Mouse (Mus musculus) erythroblast, adult 5-6 weeks (primary cell): ENCODE results near the gene Olfr548-ps1. TPM values are rescaled to one million over a fixed set of nuclear protein-coding genes. Genes with fewer than 3 reads are reported as not detected.

Experiments
- ATAC-seq: replicated peaks from 2 replicates; pipeline ENCODE4 v1.8.0; 2016; ENCODE audit warnings: moderate number of reproducible peaks, mild to moderate bottlenecking, moderate TSS enrichment, inconsistent platforms; ENCODE audit not compliant: poor library complexity, low FRiP score, severe bottlenecking
- total RNA-seq, 2 experiments: library from RNA; stranded (forward) in 1 of 2; stranded (reverse) in 1 of 2; fragments of 150-400 nt in 1 of 2; fragments of 200-764, 138-1000 nt in 1 of 2; gene quantifications; 2 replicates each; pipeline versions ENCODE4 v1.2.3 to v1.2.4; 2015 to 2017; ENCODE audit warnings: low replicate concordance in 2 of 2

Olfr548-ps1 gene
- total RNA-seq, 2 experiments from 2014 or later, result not detected

DNA sequence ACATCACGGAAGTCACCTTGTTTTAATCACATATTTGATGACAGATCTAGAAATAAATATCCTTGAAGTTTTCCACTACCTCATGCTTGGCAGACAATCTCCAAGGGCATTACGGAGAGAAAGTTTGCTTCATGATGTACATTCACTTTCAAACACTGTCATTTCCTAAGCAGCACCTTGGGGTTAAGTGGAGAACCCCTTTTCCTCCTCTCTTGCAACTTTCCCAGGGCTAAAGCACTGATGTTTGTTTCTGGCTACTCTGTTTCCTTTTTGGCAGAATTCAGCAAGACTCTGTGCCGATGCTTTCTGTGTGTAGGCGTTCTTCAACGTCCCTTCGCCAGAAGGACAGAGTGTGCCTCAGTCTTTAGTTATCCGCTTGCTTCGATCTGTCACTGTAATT is 30.4 kb downstream of the Olfr548-ps1 start, which contains the start of gene Olfr550:
TSS of gene Olfr550 (plus strand) at position 301 of the 400 bp plus-strand sequence.
- no peak for ATAC-seq

GRCm38 (mm10) chr7:102573174-102573830 is 32.6 kb downstream of the Olfr548-ps1 start:
- ATAC-seq, result no peak

DNA sequence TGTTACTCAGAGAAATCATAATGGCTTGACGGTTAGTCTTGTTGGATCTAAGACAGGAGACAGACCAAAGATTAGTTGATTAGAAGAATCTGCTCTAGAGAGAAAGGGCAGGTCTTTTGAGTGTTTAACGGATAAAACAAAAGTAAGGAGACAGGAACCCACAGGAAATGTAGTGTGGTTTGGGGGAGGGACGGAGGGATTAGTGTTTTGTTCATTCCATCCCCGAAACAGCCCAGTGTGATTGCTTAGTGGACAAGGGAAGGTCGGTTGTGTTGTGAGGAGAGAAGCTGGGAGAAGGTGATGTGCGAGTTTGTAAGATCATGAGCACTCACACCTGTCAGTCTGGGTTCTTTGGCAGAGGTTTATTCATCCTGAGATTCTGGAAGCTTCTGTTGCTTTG is 35.3 kb downstream of the Olfr548-ps1 start:
- ATAC-seq, result no peak

- ATAC-seq, result no peak
Measured at GRCm38 (mm10) chr7:102591786-102592185, 51.1 kb downstream of the Olfr548-ps1 start, which contains the start of gene Olfr551. Gene Olfr551, minus strand, starts transcription at chr7:102591886.

Other genes starting within 250 kb of the Olfr548-ps1 start
- gene Rrm1, start 99.2 kb upstream of the Olfr548-ps1 start, total RNA-seq (2015; ENCODE audit: low replicate concordance), result 85.7 and 133 TPM in 2 replicates
- gene Rrm1, start 99.2 kb upstream of the Olfr548-ps1 start, total RNA-seq (2017; ENCODE audit: low replicate concordance), result 265 and 267 TPM in 2 replicates
- gene Olfr543, start 59.2 kb upstream of the Olfr548-ps1 start, total RNA-seq (2015; ENCODE audit: low replicate concordance), result not detected in 2 replicates
- gene Olfr543, start 59.2 kb upstream of the Olfr548-ps1 start, total RNA-seq (2017; ENCODE audit: low replicate concordance), result not detected in 2 replicates
- not detected in 2 replicates for gene Olfr544, start 52.6 kb upstream of the Olfr548-ps1 start, total RNA-seq (2015; ENCODE audit: low replicate concordance)
- not detected in 2 replicates for gene Olfr544, start 52.6 kb upstream of the Olfr548-ps1 start, total RNA-seq (2017; ENCODE audit: low replicate concordance)
- gene Olfr545, start 41.3 kb upstream of the Olfr548-ps1 start, total RNA-seq (2015; ENCODE audit: low replicate concordance), result not detected in 2 replicates
- not detected in 2 replicates for gene Olfr545, start 41.3 kb upstream of the Olfr548-ps1 start, total RNA-seq (2017; ENCODE audit: low replicate concordance)
- not detected in 2 replicates for gene Olfr547, start 6.1 kb upstream of the Olfr548-ps1 start, total RNA-seq (2015; ENCODE audit: low replicate concordance)
- not detected in 2 replicates for gene Olfr547, start 6.1 kb upstream of the Olfr548-ps1 start, total RNA-seq (2017; ENCODE audit: low replicate concordance)
- gene Olfr549, start 9.0 kb downstream of the Olfr548-ps1 start, total RNA-seq (2015; ENCODE audit: low replicate concordance), result not detected in 2 replicates
- gene Olfr549, start 9.0 kb downstream of the Olfr548-ps1 start, total RNA-seq (2017; ENCODE audit: low replicate concordance), result not detected in 2 replicates
- gene Trim21, start 24.6 kb downstream of the Olfr548-ps1 start, total RNA-seq (2015; ENCODE audit: low replicate concordance), result 6.9 and 25.9 TPM in 2 replicates
- gene Trim21, start 24.6 kb downstream of the Olfr548-ps1 start, total RNA-seq (2017; ENCODE audit: low replicate concordance), result 37.5 and 50.2 TPM in 2 replicates
- gene Olfr550, start 30.5 kb downstream of the Olfr548-ps1 start, total RNA-seq (2015; ENCODE audit: low replicate concordance), result not detected in 2 replicates
- not detected in 2 replicates for gene Olfr550, start 30.5 kb downstream of the Olfr548-ps1 start, total RNA-seq (2017; ENCODE audit: low replicate concordance)
- not detected in 2 replicates for gene Olfr551, start 51.0 kb downstream of the Olfr548-ps1 start, total RNA-seq (2015; ENCODE audit: low replicate concordance)
- not detected in 2 replicates for gene Olfr551, start 51.0 kb downstream of the Olfr548-ps1 start, total RNA-seq (2017; ENCODE audit: low replicate concordance)
- not detected in 2 replicates for gene Olfr552, start 56.9 kb downstream of the Olfr548-ps1 start, total RNA-seq (2015; ENCODE audit: low replicate concordance)
- not detected in 2 replicates for gene Olfr552, start 56.9 kb downstream of the Olfr548-ps1 start, total RNA-seq (2017; ENCODE audit: low replicate concordance)
- not detected in 2 replicates for gene Olfr553, start 77.3 kb downstream of the Olfr548-ps1 start, total RNA-seq (2015; ENCODE audit: low replicate concordance)
- gene Olfr553, start 77.3 kb downstream of the Olfr548-ps1 start, total RNA-seq (2017; ENCODE audit: low replicate concordance), result not detected in 2 replicates
- not detected in 2 replicates for gene Olfr554, start 97.5 kb downstream of the Olfr548-ps1 start, total RNA-seq (2015; ENCODE audit: low replicate concordance)
- not detected in 2 replicates for gene Olfr554, start 97.5 kb downstream of the Olfr548-ps1 start, total RNA-seq (2017; ENCODE audit: low replicate concordance)
- not detected in 2 replicates for gene Olfr555, start 117.9 kb downstream of the Olfr548-ps1 start, total RNA-seq (2015; ENCODE audit: low replicate concordance)
- gene Olfr555, start 117.9 kb downstream of the Olfr548-ps1 start, total RNA-seq (2017; ENCODE audit: low replicate concordance), result not detected in 2 replicates
- not detected in 2 replicates for gene Olfr556, start 124.0 kb downstream of the Olfr548-ps1 start, total RNA-seq (2015; ENCODE audit: low replicate concordance)
- gene Olfr556, start 124.0 kb downstream of the Olfr548-ps1 start, total RNA-seq (2017; ENCODE audit: low replicate concordance), result not detected in 2 replicates
- gene Trim68, start 146.4 kb downstream of the Olfr548-ps1 start, total RNA-seq (2015; ENCODE audit: low replicate concordance), result not detected in 2 replicates
- gene Trim68, start 146.4 kb downstream of the Olfr548-ps1 start, total RNA-seq (2017; ENCODE audit: low replicate concordance), result 0.51 TPM in 1 of 2 replicates, not detected in the other
- gene Olfr557, start 155.0 kb downstream of the Olfr548-ps1 start, total RNA-seq (2015; ENCODE audit: low replicate concordance), result not detected in 2 replicates
- not detected in 2 replicates for gene Olfr557, start 155.0 kb downstream of the Olfr548-ps1 start, total RNA-seq (2017; ENCODE audit: low replicate concordance)
- gene Olfr558, start 161.3 kb downstream of the Olfr548-ps1 start, total RNA-seq (2015; ENCODE audit: low replicate concordance), result not detected in 2 replicates
- not detected in 2 replicates for gene Olfr558, start 161.3 kb downstream of the Olfr548-ps1 start, total RNA-seq (2017; ENCODE audit: low replicate concordance)
- gene Olfr33, start 178.2 kb downstream of the Olfr548-ps1 start, total RNA-seq (2015; ENCODE audit: low replicate concordance), result not detected in 2 replicates
- gene Olfr33, start 178.2 kb downstream of the Olfr548-ps1 start, total RNA-seq (2017; ENCODE audit: low replicate concordance), result not detected in 2 replicates
- not detected in 2 replicates for gene Olfr559, start 186.6 kb downstream of the Olfr548-ps1 start, total RNA-seq (2015; ENCODE audit: low replicate concordance)
- gene Olfr559, start 186.6 kb downstream of the Olfr548-ps1 start, total RNA-seq (2017; ENCODE audit: low replicate concordance), result not detected in 2 replicates
- not detected in 2 replicates for gene Olfr560, start 218.5 kb downstream of the Olfr548-ps1 start, total RNA-seq (2015; ENCODE audit: low replicate concordance)
- gene Olfr560, start 218.5 kb downstream of the Olfr548-ps1 start, total RNA-seq (2017; ENCODE audit: low replicate concordance), result not detected in 2 replicates
- not detected in 2 replicates for gene Olfr78, start 218.6 kb downstream of the Olfr548-ps1 start, total RNA-seq (2015; ENCODE audit: low replicate concordance)
- not detected in 2 replicates for gene Olfr78, start 218.6 kb downstream of the Olfr548-ps1 start, total RNA-seq (2017; ENCODE audit: low replicate concordance)
- not detected in 2 replicates for gene Olfr561, start 230.3 kb downstream of the Olfr548-ps1 start, total RNA-seq (2015; ENCODE audit: low replicate concordance)
- gene Olfr561, start 230.3 kb downstream of the Olfr548-ps1 start, total RNA-seq (2017; ENCODE audit: low replicate concordance), result not detected in 2 replicates